Mouse (Mus musculus) ES-Bruce4 (cell line): ENCODE measurements around the gene Atxn2.

Source experiments
- CTCF ChIP-seq: IDR thresholded peaks from one replicate; pipeline ENCODE4 v1.8.1; 2011; ENCODE audit warnings: low read depth, low read length
- EP300 ChIP-seq: IDR thresholded peaks from 2 replicates; pipeline ENCODE4 v1.6.1; 2011; ENCODE audit warnings: low read depth, low read length; ENCODE audit not compliant: insufficient read depth

GRCm38 (mm10) chr5:121749633-121750032 is 38.5 kb downstream of the Atxn2 start:
- TF ChIP-seq EP300: no peak
- no peak for TF ChIP-seq CTCF
